Mouse (Mus musculus) midbrain, embryonic 12.5 days (tissue): ENCODE data around the gene Tsacc. TPM values are rescaled to one million over a fixed set of nuclear protein-coding genes. Genes with fewer than 3 reads are reported as not detected.
A peak's percentile ranks its signal among the peaks of the same experiment; 100 is the strongest.
"Not testable (repeated sequence)": the region's sequence is repeated elsewhere in the genome, so short reads cannot be mapped to it uniquely, and the experiment has no call there.

Source experiments
- ATAC-seq: fragments of 200-750 bp; cut with Nextera tagmentation; 2 replicates; pipeline ENCODE4 v1.8.0; 2017; ENCODE audit warnings: low read depth, moderate TSS enrichment, moderate library complexity; ENCODE audit not compliant: low FRiP score
- H3K27ac ChIP-seq: fragments of 300-500 bp; sonication (generic); replicated peaks from 2 replicates; pipeline ENCODE4 v1.5.1; 2016; ENCODE audit warnings: mild to moderate bottlenecking
- H3K27me3 ChIP-seq: fragments of 300-500 bp; sonication (generic); 2 replicates; pipeline ENCODE4 v1.6.1; 2016; ENCODE audit warnings: mild to moderate bottlenecking
- H3K36me3 ChIP-seq: fragments of 300-500 bp; sonication (generic); 2 replicates; pipeline ENCODE4 v1.6.1; 2016
- H3K4me1 ChIP-seq: fragments of 300-500 bp; sonication (generic); 2 replicates; pipeline ENCODE4 v1.6.1; 2016
- H3K4me2 ChIP-seq: fragments of 300-500 bp; sonication (generic); replicated peaks from 2 replicates; pipeline ENCODE4 v1.6.1; 2016; ENCODE audit warnings: mild to moderate bottlenecking, moderate library complexity
- H3K4me3 ChIP-seq: fragments of 300-500 bp; sonication (generic); 2 replicates; pipeline ENCODE4 v1.5.1; 2016; ENCODE audit warnings: mild to moderate bottlenecking
- H3K9ac ChIP-seq: fragments of 300-500 bp; sonication (generic); replicated peaks from 2 replicates; pipeline ENCODE4 v1.6.1; 2016; ENCODE audit warnings: mild to moderate bottlenecking, moderate library complexity
- H3K9me3 ChIP-seq: fragments of 300-500 bp; sonication (generic); 2 replicates; pipeline ENCODE4 v1.6.1; 2016; ENCODE audit warnings: mild to moderate bottlenecking
- WGBS: fragments of 180-500 bp; shearing (Covaris S2); methylation state at CpG from one replicate; pipeline ENCODE4 v1.1.7; 2016; 5-methylcytosine and 5-hydroxymethylcytosine counted together
- polyA plus RNA-seq: library from polyadenylated mRNA; unstranded; fragments of >200 nt; fragmentation: Nextera tagmentation; extraction: Ambion mirVana; gene quantifications from 2 replicates; pipeline ENCODE4 v1.2.1, GENCODE M21; 2016

Tsacc gene
- polyA plus RNA-seq, 1 experiment from 2014 or later = 10.9 TPM

GRCm38 (mm10) chr3:88276529-88277143 lies 20.2 kb downstream of the Tsacc start:
- no peak overlapping the region for H3K9ac ChIP-seq
- no peak for ATAC-seq
- H3K27me3 ChIP-seq = no peaks in the 10 kb centered on the region
- no peaks in the 10 kb centered on the region for H3K9me3 ChIP-seq
- H3K27ac ChIP-seq = no peak overlapping the region
- H3K4me2 ChIP-seq = no peak overlapping the region
- H3K4me1 ChIP-seq = no peaks in the 10 kb centered on the region
- WGBS = 48% methylated on average over 7 of the region's 7 CpGs
- no peak overlapping the region for H3K4me3 ChIP-seq
- H3K36me3 ChIP-seq = no peaks in the 10 kb centered on the region

- 77% methylated on average over 2 of the region's 2 CpGs for WGBS
- no peak overlapping the region for H3K9ac ChIP-seq
Measured at GRCm38 (mm10) chr3:88276121-88276520, 20.7 kb downstream of the Tsacc start.

GRCm38 (mm10) chr3:88274002-88274401 lies 22.8 kb downstream of the Tsacc start:
- no peak overlapping the region for H3K4me3 ChIP-seq
- no peak overlapping the region for H3K9ac ChIP-seq
- 95% methylated on average over 4 of the region's 4 CpGs for WGBS
- no peaks in the 10 kb centered on the region for H3K9me3 ChIP-seq
- H3K27ac ChIP-seq = no peak overlapping the region
- H3K36me3 ChIP-seq = no peaks in the 10 kb centered on the region
- H3K4me2 ChIP-seq = no peak overlapping the region
- H3K27me3 ChIP-seq = no peaks in the 10 kb centered on the region
- no peak for ATAC-seq
- no peaks in the 10 kb centered on the region for H3K4me1 ChIP-seq

More at GRCm38 (mm10) chr3:88276121-88276520, 20.7 kb downstream of the Tsacc start:
- Histone ChIP-seq H3K27ac (no peak overlapping the region), H3K4me1 (no peaks in the 10 kb centered on the region), H3K27me3 (no peaks in the 10 kb centered on the region), H3K36me3 (no peaks in the 10 kb centered on the region), H3K9me3 (no peaks in the 10 kb centered on the region), H3K4me3 (no peak overlapping the region), H3K4me2 (no peak overlapping the region)
- ATAC-seq = no peak

- ATAC-seq = no peak
- 92% methylated on average over 3 of the region's 3 CpGs for WGBS
- no peak overlapping the region for H3K4me2 ChIP-seq
Measured at GRCm38 (mm10) chr3:88271859-88272258, 24.9 kb downstream of the Tsacc start.

GRCm38 (mm10) chr3:88271298-88271697 lies 25.5 kb downstream of the Tsacc start:
- H3K27ac ChIP-seq, H3K9me3 ChIP-seq, H3K27me3 ChIP-seq, ATAC-seq, H3K9ac ChIP-seq, H3K4me1 ChIP-seq, H3K4me2 ChIP-seq, H3K36me3 ChIP-seq, H3K4me3 ChIP-seq: not testable (repeated sequence)
- 90% methylated on average over 2 of the region's 2 CpGs for WGBS

More at GRCm38 (mm10) chr3:88271859-88272258, 24.9 kb downstream of the Tsacc start:
- Histone ChIP-seq H3K9me3 (no peaks in the 10 kb centered on the region), H3K4me3 (no peak overlapping the region), H3K4me1 (no peaks in the 10 kb centered on the region), H3K27me3 (no peaks in the 10 kb centered on the region), H3K9ac (no peak overlapping the region), H3K27ac (no peak overlapping the region), H3K36me3 (no peaks in the 10 kb centered on the region)

GRCm38 (mm10) chr3:88268991-88269390 lies 27.8 kb downstream of the Tsacc start:
- no peak overlapping the region for H3K9ac ChIP-seq
- H3K27me3 ChIP-seq = no peaks in the 10 kb centered on the region
- H3K4me1 ChIP-seq = no peaks in the 10 kb centered on the region
- no peaks in the 10 kb centered on the region for H3K9me3 ChIP-seq
- no peak overlapping the region for H3K4me3 ChIP-seq
- 80% methylated on average over 5 of the region's 5 CpGs for WGBS
- no peak for ATAC-seq
- H3K36me3 ChIP-seq = no peaks in the 10 kb centered on the region
- no peak overlapping the region for H3K4me2 ChIP-seq
- H3K27ac ChIP-seq = no peak overlapping the region

- H3K4me1 ChIP-seq, H3K27ac ChIP-seq, H3K4me3 ChIP-seq, H3K4me2 ChIP-seq, H3K36me3 ChIP-seq, ATAC-seq, H3K9me3 ChIP-seq, H3K27me3 ChIP-seq, H3K9ac ChIP-seq: not testable (repeated sequence)
- 88% methylated on average over 6 of the region's 6 CpGs for WGBS
Measured at GRCm38 (mm10) chr3:88268014-88268413, 28.8 kb downstream of the Tsacc start.

- H3K4me1 ChIP-seq = no peaks in the 10 kb centered on the region
- H3K27ac ChIP-seq = no peak overlapping the region
- ATAC-seq = no peak
- H3K4me3 ChIP-seq = no peak overlapping the region
- H3K9me3 ChIP-seq = no peaks in the 10 kb centered on the region
- H3K27me3 ChIP-seq = peaks cover 10% of the 10 kb centered on the region
- 85% methylated on average over 3 of the region's 3 CpGs for WGBS
- no peak overlapping the region for H3K9ac ChIP-seq
- no peak overlapping the region for H3K4me2 ChIP-seq
- H3K36me3 ChIP-seq = no peaks in the 10 kb centered on the region
Measured at GRCm38 (mm10) chr3:88262346-88262745, 34.5 kb downstream of the Tsacc start.

- Histone ChIP-seq H3K4me1 (peaks cover 7% of the 10 kb centered on the region), H3K36me3 (no peaks in the 10 kb centered on the region), H3K9me3 (no peaks in the 10 kb centered on the region), H3K27ac (no peak overlapping the region), H3K4me3 (no peak overlapping the region), H3K27me3 (peaks cover 64% of the 10 kb centered on the region), H3K9ac (no peak overlapping the region), H3K4me2 (no peak overlapping the region)
- no peak for ATAC-seq
- 84% methylated on average over 7 of the region's 7 CpGs for WGBS
Measured at GRCm38 (mm10) chr3:88256382-88256781, 40.4 kb downstream of the Tsacc start.

GRCm38 (mm10) chr3:88255950-88256349 lies 40.8 kb downstream of the Tsacc start:
- no peak overlapping the region for H3K4me3 ChIP-seq
- H3K9ac ChIP-seq = no peak overlapping the region
- H3K27me3 ChIP-seq = peaks cover 67% of the 10 kb centered on the region
- WGBS = 82% methylated on average over 6 of the region's 6 CpGs
- peaks cover 7% of the 10 kb centered on the region for H3K4me1 ChIP-seq
- no peak overlapping the region for H3K27ac ChIP-seq
- no peaks in the 10 kb centered on the region for H3K9me3 ChIP-seq
- no peaks in the 10 kb centered on the region for H3K36me3 ChIP-seq
- no peak for ATAC-seq
- no peak overlapping the region for H3K4me2 ChIP-seq

GRCm38 (mm10) chr3:88254268-88254926 lies 42.4 kb downstream of the Tsacc start, which contains the start of gene Rhbg:
TSS of gene Rhbg (minus strand) at chr3:88254709.
- Histone ChIP-seq H3K4me1 (peaks cover 7% of the 10 kb centered on the region), H3K36me3 (no peaks in the 10 kb centered on the region), H3K27ac (no peak within 1 kb of the TSS), H3K4me2 (peak within 1 kb of the TSS; percentile 58), H3K4me3 (peak within 1 kb of the TSS; percentile 35), H3K9me3 (no peaks in the 10 kb centered on the region), H3K9ac (peak within 1 kb of the TSS; percentile 8; the same call in 1 of the 2 replicates), H3K27me3 (peaks cover 69% of the 10 kb centered on the region)
- ATAC-seq = no peak
- WGBS = 3% methylated on average over 34 of the region's 34 CpGs

- 81% methylated on average over 6 of the region's 6 CpGs for WGBS
- Histone ChIP-seq H3K36me3 (no peaks in the 10 kb centered on the region), H3K4me3 (no peak overlapping the region), H3K9me3 (no peaks in the 10 kb centered on the region), H3K27me3 (peaks cover 78% of the 10 kb centered on the region), H3K4me2 (no peak overlapping the region), H3K27ac (no peak overlapping the region), H3K4me1 (peaks cover 12% of the 10 kb centered on the region), H3K9ac (no peak overlapping the region)
- no peak for ATAC-seq
Measured at GRCm38 (mm10) chr3:88252739-88253138, 44.1 kb downstream of the Tsacc start.
